Mouse (Mus musculus) CD4-positive, CD25-positive, alpha-beta regulatory T cell, adult 4 months (primary cell): Measurements from ENCODE around the gene Aqp1. TPM values are rescaled to one million over a fixed set of nuclear protein-coding genes. Genes with fewer than 3 reads are reported as not detected.

Source experiments
- ATAC-seq: one replicate; pipeline ENCODE4 v1.8.0; 2017
- polyA plus RNA-seq, 2 experiments: library from polyadenylated mRNA; unstranded; fragments of 100-300 nt; shearing (Covaris generic); gene quantifications; one replicate each; pipeline ENCODE4 v1.2.1; 2017

Gene Aqp1
- polyA plus RNA-seq, result not detected

DNA sequence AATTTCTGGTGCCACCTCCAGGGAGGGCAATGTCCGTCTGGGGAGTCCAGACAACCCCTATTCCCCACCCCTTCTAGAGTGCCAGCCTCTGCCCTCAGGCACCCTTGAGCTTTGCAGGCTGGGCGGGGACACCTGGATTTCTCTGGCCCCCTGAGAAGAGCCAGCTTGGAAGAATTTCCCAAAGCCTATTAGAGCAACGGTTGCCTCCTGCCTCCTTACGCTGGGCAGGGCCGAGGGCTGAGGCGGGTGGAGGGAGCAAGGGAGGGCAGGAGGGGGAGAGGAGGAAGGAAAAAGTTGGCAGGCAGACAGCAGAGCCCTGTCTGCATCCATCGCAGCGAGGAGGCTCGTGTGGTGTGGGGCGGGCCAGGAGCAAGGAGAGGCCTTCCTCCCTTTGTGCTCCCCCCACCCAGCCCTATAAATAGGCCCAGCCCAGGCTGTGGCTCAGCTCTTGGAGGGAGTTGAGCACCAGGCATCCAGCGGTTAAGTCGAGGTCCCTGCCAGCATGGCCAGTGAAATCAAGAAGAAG lies at the start of gene Aqp1:
Aqp1 (plus strand) TSS at position 444 of the 526 bp plus-strand sequence.
- no peak for ATAC-seq

DNA sequence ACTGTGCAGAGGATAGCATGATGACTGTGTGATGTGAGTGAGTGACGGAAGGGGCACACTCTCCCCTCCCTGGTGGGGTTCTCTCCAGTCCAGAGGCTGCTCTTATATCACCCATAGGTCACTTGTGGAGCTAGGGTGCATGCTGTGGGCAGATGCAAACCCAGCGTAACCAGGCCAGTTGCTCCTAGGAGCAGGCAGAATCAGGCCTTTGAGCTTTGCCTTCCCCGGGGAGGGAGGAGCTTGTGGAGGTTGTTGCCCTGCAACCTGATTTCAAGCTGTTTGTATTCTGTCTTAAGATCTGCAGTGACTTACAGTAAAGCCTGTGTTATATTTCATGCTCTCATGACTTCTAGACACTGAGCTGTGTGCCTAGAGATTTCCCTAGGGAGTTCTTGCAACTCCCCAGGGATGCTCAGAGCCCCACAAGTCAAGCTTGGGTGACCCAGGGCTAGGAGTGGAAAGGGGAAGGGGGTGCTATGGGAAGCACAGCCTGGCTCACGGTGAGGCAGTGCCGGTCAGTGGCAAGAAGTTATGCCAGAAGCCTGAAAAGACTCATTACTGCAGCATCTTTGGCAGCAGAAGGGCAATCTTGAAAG lies 48.1 kb upstream of the Aqp1 start:
- no peak for ATAC-seq

DNA sequence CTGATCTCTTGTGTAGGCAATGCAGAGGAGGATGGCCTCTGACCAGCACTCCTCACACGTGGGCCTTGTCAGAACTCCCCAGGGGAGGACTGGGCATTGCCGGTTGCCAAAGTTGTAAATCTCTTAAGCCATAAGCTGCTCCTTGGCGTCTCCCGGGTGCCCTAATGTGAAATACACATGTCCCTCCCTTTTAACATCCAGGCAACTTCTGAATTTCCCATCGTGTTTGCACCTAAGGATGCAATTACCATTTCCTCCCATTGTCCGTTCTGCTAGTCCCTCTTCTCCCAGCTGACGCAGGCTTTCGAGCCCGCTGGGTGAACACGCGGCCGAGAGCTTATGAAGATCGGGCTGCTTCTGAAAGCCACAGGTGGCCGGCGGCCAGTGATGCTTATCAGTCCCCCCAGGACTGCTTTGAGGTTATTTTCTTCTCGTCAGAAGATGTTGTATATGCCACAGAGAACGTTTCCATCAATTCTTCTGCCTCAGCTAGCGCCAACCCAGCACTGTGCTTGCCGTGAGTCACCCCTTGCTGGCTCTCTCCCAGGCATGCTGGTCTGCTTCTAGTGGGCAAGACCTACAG lies 41.6 kb upstream of the Aqp1 start:
- no peak for ATAC-seq

- no peak for ATAC-seq
Observed at GRCm38 (mm10) chr6:55295325-55295724, 40.9 kb upstream of the Aqp1 start.

DNA sequence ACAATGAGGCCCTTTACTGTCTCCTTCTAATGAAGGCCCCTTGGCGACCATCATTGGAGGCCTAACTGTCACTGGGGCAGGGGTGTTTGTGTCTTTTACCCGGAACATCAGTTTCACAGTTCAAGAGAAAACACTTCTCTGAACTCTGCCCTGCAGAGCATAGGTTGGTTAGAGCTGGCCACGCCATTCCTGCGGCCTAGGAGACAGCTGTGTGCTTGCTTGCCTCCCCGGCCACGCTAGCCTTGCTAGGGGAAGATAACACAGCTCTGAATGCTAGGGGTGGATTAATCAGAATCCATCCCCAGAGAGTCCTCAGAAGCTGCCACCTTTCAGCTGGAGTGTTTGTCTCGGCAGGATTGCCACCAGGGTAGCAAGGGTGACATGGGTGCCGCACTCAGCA lies 36.8 kb upstream of the Aqp1 start:
- ATAC-seq, result no peak

DNA sequence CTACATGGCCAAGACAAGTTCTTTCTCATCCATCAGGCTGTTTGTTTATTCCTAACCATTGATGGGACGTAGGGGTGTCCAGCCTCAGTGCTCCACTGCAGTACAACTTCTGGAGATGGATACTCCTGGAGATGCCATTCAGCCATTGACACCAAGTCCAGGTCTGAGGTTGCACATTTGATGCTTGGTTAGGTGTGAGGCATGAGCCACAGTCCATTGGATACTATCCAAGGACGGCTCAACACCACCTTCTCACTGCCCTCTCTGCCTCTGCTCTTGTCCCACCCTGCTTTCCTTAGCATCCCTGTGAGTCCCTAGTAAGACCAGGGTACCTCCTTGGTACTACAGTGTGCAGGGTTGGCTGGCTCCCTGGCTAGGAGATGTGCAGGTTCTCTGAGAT lies 36.3 kb upstream of the Aqp1 start:
- ATAC-seq, result no peak

DNA sequence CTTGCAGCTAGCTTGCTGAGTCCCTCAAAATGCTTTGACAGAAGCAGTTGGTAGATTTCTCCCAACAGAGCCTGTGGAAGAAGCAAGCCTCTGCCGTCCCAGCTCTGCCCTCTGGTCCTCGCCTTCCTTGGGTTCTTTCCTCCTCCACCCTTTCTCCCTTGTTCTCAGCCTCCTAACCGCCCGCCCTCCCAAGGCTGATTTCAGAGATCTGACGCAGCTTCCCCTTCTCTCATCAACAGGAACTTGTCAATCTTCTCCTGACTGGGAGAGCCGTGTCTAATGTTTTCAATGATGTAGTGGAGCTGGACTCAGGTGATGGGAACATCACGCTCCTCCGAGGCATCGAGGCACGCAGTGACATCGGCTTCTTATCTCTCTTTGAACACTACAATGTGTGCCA lies 35.5 kb upstream of the Aqp1 start:
- ATAC-seq, result no peak

DNA sequence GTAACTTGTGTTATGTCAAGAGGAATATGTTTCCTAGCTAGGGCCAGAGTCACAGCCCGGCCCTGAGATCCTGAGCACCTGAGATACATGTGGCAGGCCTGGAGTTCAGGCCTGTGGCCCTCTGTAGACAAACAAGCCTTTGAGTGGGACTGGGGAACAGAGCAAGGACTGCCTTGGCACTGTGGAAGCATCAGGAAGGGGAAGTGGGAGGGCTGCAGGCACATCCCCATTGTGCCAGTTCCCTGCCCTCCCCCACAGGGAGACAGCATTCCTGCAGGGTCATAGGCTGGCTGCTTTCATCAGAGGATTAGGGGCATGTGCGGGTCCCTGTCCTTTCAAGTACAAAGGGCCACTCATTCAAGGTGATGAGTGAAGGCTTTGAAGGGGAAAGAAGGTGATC lies 26.1 kb upstream of the Aqp1 start:
- no peak for ATAC-seq

- ATAC-seq, result no peak
Observed at GRCm38 (mm10) chr6:55311962-55312361, 24.3 kb upstream of the Aqp1 start.

- ATAC-seq, result no peak
Observed at GRCm38 (mm10) chr6:55313893-55314292, 22.3 kb upstream of the Aqp1 start.

GRCm38 (mm10) chr6:55314628-55315027 lies 21.6 kb upstream of the Aqp1 start:
- no peak for ATAC-seq

DNA sequence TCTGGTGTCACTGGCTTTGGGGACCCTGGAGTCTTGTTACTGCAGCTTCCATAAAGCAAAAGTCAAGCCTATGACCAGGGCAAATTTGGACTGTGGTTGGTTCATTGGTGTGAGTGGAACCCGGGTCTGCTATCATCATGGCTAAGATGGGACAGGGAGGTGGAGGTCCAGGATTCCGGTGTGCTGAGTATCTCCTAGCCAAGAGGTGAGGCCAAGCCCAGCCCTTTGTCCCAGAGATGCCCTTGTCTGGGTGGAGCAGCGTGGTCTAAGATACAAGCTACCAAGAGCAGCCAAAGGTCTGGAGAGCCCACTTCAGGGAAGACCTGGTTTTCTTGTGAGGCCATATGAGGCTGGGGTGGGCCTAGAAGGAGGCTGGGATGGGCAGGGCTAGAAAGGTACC lies 17.6 kb upstream of the Aqp1 start:
- ATAC-seq, result no peak

DNA sequence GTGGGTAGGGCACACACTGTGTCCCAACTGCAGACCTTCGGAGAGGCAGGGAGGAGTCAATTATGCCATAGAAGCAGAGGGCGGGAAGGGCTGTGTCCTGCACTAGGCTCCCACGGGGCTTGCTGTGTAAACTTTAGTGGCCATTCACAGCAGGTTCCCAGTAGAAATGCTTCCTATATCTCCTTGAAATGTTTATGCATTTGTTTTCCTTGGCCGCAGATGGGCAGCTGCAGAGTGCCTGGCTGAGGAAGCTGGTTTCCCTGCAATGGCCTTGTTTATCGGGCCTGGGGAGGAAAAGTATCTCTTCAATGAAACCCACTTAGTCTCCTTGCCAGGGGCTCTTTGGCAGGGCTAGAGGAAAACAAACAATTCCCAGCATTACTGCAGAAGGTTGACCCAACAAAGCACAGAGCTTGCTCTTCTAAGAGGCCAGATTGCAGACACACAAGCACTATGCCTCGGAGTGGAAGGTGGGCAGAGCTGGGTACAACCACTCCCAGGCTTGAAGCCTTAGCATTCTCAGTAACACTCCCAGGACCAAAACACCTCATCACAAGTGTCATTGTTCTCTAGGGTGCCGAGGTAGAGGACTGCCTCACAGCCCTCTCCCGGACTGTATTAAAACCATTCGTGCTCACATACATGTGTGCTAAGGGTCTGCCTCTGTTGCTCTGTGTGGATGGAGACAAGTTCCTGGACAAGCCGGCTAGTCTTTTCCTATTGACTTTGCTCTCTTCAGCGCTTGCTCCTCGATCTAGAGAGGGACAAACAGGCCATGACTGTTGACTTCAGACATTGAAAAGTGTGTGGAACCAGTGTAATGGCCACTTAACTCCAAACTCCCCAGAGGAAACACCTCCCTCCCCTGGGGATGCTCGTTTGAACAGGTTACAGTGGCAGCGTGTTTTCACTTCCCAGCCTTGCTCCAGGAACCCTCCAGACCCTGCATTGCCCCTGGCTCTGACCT lies 16.4 kb upstream of the Aqp1 start:
- ATAC-seq, result no peak

GRCm38 (mm10) chr6:55320894-55321293 lies 15.3 kb upstream of the Aqp1 start:
- no peak for ATAC-seq

- no peak for ATAC-seq
Observed at GRCm38 (mm10) chr6:55321518-55321917, 14.7 kb upstream of the Aqp1 start.

DNA sequence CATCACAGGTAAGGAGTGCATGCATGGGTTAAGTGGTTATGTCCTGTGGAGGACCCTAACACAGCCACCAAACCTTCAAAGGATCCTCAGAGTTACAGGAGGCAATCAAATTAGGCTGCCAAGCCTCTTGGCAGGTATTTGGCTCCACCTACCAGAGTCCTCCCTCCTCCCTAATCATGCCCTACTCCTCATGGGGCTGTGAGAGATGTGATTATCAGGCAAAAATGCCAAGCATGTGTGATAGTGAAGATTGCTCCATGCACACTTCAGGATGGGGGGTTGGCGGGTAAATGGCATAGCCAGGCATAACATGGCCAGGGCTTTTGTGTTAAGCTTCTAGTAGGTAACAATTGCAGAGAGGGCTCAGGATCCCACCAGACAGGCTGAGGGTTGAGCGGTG lies 13.3 kb upstream of the Aqp1 start:
- ATAC-seq, result no peak

- no peak for ATAC-seq
Observed at GRCm38 (mm10) chr6:55323908-55324634, 12.2 kb upstream of the Aqp1 start.

GRCm38 (mm10) chr6:55324785-55325184 lies 11.4 kb upstream of the Aqp1 start:
- ATAC-seq, result no peak

DNA sequence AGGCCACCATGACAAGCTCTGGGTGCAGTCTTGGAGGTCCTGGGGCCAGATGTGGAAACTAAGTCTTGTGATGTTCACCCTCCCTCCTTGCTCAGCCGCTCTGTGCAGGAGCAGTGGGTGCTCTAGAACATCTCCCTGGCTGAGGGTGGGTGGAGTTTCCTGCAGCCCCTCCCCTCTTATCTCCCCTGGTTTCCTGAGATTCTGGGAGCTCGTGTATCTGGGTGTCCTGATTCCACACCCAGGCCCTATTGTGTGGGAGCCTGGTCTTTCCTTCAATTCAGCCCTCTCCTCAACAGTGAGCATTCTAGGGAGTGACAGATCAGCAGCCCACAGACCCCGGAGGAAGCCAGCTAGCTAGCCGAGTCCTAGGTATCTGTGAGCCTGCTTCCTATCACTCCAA lies 9.9 kb upstream of the Aqp1 start:
- no peak for ATAC-seq

- no peak for ATAC-seq
Observed at GRCm38 (mm10) chr6:55327326-55327725, 8.9 kb upstream of the Aqp1 start.

DNA sequence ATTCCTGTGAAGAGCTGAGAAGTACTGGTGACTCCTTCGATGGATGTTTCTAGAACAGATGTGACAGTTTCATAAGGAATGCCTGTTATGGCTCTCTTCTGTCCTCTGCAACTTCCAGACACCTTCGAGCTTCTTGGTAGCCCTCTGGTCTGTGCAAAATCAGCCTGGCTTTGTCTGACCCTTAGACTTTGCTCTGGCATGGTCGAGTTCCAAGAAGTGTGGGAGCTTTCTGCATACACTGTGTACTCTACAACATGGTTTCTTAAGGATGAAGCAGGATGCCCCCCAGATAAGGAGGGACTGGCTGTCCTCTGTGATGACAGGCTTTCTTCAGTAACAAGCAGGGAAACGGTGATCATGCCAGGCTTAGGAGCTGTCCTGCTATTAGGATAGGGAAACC lies 8.1 kb upstream of the Aqp1 start:
- ATAC-seq, result no peak

- no peak for ATAC-seq
Observed at GRCm38 (mm10) chr6:55331315-55331714, 4.9 kb upstream of the Aqp1 start.
